Mouse (Mus musculus): ENCODE measurements around the gene Ctrl.

Ctrl gene

GRCm38 (mm10) chr8:105938306-105938669 lies 4.6 kb upstream of the Ctrl start, which contains the start of gene Psmb10:
TSS of gene Psmb10 (minus strand) at chr8:105938444.
- DNase-seq (ENCODE audit: extremely low read depth, low read depth): peak; percentile 39

GRCm38 (mm10) chr8:105937496-105938305 lies 4.0 kb upstream of the Ctrl start:
- DNase-seq (ENCODE audit: extremely low read depth, low read depth): peak; percentile 36

DNA sequence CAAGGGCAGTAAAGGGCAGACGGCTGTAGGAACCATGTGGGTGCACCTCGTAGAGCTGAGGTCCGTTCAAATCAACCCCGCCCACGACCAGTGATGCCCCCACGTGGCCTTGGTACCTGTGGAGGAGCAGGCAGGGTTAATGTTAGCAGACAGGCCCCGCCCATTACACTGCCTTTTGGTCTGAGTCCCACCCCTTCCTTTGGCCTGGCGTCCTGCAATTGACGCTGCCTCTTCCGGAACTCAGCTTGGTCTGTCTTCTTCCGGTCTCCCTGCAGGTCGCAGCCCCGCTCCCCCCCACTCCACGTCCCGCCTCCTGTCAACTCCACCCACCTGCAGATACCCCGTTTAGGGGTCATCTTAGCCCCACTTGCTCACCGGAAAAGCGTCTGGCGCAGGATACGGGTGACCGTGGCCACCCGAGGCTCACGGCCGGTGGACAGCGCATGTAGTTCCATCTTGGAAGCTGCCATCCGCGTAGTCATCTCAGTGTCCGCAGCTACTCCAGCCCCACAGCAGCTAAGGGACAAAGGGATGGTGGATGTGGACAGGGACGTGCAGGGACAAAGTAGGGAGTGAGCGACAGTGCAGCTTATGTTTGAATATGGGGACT lies 3.3 kb upstream of the Ctrl start:
- DNase-seq (ENCODE audit: extremely low read depth, low read depth): peak; percentile 90

DNA sequence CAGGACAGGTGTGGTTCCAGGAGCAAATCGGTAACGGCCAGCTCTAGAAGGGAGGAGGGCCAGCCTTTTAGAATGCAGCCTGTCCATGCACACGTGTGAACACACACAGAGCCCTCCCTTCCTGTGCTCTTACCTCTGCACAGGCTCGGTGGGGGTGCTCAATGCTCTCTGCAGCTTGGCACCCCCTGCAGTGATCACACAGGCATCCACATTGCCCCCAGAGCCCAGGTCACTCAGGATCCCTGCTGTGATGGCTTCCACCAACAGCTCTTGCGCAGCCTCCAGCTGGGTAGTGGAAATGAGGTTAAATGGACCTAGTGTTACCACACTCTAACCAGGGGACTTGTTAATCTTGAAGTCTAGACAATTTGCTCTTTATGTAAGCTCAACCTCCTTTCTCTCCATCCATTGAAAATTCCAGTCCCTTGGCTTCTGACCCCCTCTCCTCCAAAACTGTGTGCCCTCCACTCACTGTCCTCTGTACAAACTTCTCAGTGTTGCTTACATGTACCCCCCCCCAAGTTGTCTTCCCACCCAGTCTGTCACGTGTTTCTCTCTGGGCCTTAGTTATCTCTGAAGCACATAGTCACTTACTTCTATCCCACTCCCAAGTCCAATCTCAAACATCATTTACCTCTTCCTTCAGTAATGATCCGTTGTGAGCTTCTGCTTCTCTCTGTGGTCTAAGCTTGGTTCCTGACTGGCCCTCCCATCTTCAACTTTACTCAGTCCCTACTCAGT lies 2.4 kb upstream of the Ctrl start:
- peak; percentile 39 for DNase-seq (ENCODE audit: extremely low read depth, low read depth)

- DNase-seq (ENCODE audit: extremely low read depth, low read depth): peak; percentile 89
Observed at GRCm38 (mm10) chr8:105935105-105935504, 1.4 kb upstream of the Ctrl start.

GRCm38 (mm10) chr8:105932525-105932924 lies 1.1 kb downstream of the Ctrl start:
- DNase-seq (ENCODE audit: extremely low read depth, low read depth): no peak

DNA sequence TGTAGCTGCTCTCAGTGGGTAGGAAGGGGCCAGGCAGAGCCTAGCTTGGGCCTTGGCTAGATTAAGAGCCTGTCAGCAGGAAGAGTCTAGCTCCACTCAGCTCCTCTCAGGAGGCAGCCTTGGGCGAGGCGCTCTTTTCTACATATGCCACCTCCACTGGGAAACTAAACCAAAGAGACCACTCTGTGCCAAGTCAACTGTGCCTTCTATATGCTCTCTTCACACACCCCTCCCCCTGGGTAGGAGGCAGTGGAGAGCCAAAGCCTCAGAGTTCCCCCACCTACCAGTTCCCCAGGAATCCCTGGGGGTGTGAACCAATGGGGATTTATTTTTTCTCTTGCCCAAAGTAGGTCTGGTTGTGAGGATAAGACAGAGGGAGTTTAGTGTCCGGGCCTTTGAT lies 2.4 kb downstream of the Ctrl start:
- DNase-seq (ENCODE audit: extremely low read depth, low read depth): no peak

GRCm38 (mm10) chr8:105930602-105931001 lies 3.1 kb downstream of the Ctrl start:
- peak; percentile 26 for DNase-seq (ENCODE audit: extremely low read depth, low read depth)

GRCm38 (mm10) chr8:105925123-105925522 lies 8.5 kb downstream of the Ctrl start:
- DNase-seq (ENCODE audit: extremely low read depth, low read depth): no peak

- no peak for DNase-seq (ENCODE audit: extremely low read depth, low read depth)
Observed at GRCm38 (mm10) chr8:105919390-105919789, 14.3 kb downstream of the Ctrl start.

- DNase-seq (ENCODE audit: extremely low read depth, low read depth): peak; percentile 72
Observed at GRCm38 (mm10) chr8:105900941-105901616, 32.6 kb downstream of the Ctrl start.

DNA sequence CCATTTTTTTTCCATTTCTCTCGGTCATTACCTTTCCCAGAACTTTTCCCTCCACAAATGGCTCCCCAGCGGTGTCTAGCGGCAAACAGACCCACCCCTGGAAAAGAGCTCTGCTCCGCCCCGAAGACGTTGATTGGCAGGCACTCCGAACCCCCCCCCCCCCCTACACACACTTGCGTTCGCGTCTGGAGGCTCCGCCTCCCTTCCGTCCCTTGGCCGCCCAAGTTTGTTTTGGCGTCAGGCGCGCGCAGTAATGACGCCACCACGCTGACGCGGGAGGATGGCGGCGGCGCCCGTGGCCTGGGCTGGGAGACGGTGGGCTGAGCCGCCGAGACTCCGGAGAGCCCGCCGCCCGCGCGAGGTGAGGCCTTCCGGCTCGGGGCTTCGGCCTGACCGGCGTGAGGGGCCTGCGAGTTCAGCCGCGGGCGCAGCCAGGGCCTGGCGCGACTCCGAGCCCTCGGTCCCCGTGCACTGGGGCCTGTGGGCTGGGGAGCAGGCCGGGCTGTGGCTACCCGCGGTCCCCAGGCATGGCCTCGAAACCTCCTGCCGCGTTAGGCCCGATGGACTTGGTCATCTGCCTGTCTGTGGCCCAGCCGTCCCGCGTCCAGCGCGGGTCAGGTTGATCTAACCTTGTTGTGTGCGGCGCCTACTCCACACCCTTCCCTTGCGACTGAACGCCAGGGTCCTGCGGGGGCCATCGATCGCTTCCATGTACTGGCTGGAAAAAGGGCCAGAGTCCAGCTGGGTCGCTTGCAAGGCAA lies 33.3 kb downstream of the Ctrl start, which contains the start of gene Pskh1:
Gene Pskh1 (plus strand): TSS at position 262 of the 761 bp plus-strand sequence.
- DNase-seq (ENCODE audit: extremely low read depth, low read depth): peak; percentile 82

DNA sequence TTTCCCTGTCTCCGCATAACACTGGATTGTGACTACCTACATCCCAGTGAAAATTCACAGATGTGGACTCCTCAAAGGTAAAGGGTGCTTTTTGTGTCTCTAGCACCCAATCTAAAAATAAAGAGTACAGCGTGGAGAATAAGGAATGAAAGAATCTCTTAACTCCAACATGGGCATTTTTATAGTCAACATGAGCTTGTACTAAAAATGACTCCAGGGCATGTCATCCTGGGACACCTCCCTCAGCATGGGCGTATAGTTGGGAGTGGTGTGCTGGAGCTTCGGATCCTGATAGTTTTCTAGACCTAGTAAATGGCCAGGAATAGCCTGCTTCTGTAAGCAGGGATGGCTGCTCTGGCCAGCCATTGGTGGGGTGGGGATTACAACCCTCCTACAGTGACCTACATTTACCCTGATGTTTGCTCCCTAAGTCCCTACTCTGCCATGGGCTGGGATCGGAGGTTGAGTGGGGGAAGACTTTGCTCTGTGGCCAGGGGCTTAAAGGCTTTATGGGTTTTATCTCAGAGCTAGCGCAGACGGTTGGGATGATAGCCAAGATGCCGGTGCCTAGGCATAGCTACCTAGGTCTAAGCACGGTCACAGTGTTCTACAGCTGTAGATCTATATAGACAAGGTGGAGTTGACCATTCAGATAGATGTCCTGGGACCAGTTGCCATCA lies 35.7 kb downstream of the Ctrl start:
- DNase-seq (ENCODE audit: extremely low read depth, low read depth): no peak

DNA sequence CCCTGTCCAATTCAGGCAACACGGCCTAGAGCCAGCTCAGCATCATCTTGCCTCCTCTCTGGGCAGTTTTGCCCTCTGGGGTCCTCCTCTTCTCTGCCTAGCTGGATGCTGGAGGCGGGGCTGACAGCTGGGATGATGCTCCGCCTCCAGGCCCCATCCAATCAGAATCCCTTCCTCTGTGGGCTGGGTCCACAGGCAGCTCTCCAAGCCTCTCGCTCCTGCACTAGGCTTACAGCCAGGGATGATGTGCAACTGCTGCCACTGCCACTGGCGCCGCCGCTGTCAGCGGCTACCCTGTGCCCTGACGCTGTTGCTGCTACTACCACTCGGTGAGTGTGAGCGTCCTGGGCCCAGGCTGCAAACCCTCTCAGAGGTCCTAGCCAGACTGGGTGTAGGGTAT lies 40.3 kb downstream of the Ctrl start, which contains the start of gene Nrn1l:
Gene Nrn1l (plus strand): TSS at position 229 of the 400 bp plus-strand sequence.
- no peak for DNase-seq (ENCODE audit: extremely low read depth, low read depth)

GRCm38 (mm10) chr8:105892432-105892831 lies 41.2 kb downstream of the Ctrl start:
- DNase-seq (ENCODE audit: extremely low read depth, low read depth): no peak

DNA sequence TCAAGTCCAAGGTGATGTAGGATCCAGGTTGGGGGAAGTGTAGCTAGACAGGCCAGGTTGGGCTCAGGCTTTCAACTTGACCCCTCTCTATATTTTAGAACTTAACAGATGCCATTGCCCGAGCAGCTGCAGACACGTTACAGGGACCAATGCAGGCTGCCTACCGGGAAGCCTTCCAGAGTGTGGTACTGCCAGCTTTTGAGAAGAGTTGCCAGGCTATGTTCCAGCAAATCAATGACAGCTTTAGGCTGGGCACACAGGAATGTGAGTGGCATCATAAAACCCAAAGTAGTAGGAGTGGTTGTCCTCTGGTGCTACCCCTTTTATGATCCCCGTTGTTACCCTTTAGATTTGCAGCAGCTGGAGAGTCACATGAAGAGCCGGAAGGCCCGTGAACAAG lies 42.8 kb downstream of the Ctrl start:
- no peak for DNase-seq (ENCODE audit: extremely low read depth, low read depth)

DNA sequence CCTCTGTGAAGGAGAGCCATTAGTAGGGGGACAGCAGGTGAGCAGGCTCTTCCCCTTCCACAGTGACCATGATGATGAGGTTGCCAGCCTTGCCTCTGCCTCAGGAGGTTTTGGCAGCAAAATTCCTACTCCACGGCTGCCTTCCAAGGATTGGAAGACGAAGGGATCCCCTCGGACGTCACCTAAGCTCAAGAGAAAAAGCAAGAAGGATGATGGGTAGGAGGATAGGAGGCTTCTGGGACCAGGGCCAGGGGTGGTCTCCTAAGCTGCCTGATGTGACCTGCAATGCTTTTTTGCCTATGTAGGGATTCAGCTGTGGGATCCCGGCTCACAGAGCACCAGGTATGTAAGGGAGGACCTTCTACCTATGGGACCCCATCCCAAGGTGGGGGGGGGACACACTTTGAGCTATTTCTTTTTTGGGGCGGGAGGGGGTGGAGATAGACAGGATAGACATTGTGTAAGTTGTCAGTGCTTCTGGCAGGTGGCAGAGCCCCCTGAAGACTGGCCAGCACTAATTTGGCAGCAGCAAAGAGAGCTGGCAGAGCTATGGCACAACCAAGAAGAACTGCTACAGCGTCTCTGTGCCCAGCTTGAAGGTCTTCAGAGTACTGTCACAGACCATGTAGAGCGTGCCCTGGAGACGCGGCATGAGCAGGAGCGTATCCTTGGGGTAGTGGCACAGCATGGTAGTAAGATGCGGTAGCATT lies 43.8 kb downstream of the Ctrl start:
- no peak for DNase-seq (ENCODE audit: extremely low read depth, low read depth)
